Mouse (Mus musculus) thymus, postnatal 4 days (tissue): Measurements from ENCODE around the gene Maneal.

Experiments
- DNase-seq: peaks from one replicate; pipeline ENCODE4 v3.0.0; 2021

Maneal gene

DNA sequence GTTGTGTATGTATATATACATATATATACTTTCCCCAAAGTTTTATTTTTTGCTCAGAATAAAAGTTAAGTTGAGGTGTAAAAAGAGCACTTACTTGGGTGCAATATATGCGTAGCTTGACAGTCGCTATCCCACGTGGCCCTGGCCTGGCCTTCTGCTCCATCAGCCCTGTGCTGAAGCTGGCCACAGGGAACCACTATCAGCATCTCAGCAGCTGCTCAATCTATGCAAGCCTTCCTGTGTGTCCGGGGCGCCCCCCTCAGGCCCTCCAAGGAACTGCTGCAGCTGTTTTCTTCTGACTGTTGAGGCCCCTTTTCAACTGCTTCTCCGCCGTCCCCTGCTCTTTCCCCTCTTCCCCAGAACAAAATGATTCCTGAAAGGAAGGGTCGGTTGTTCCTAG is 14.4 kb downstream of the Maneal start:
- peak; percentile 89 for DNase-seq

DNA sequence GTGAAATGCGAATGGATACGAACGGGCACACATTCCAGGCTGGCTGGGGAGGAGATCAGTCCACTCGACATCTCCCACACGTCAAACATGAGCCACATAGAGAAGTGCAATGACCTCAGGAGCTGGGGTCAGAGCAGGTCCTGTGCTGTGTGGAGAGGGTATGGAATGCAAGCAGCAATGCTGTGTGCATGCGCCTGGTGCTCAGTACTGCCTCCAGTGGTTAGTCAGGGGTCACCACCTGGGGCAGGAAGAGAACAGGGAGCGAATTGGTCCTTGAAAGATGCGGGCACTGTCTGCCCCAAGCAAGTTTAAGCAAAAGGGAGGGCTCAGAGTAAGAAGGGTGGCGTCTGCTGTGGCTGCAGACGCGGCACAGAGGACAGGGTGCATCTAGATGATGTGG is 18.5 kb downstream of the Maneal start:
- peak; percentile 70 for DNase-seq

DNA sequence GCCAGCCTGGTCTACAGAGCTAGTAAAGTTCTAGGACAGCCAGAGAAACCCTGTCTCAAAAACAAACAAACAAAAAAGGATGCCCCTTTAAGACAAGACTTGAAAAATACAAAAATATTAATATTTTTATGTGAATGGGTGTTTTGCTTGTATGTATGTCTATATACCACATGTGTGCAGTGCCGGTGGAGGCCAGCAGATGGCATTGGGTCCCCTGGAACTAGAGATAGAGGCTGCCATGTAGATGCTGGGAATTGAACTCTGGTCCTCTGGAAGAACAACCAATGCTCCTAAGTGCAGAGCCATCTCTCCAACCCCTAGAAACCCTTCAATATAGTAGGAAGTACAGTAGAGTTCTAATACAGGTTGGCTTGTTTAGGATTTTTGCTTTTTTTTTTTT is 21.0 kb downstream of the Maneal start:
- peak; percentile 44 for DNase-seq

DNA sequence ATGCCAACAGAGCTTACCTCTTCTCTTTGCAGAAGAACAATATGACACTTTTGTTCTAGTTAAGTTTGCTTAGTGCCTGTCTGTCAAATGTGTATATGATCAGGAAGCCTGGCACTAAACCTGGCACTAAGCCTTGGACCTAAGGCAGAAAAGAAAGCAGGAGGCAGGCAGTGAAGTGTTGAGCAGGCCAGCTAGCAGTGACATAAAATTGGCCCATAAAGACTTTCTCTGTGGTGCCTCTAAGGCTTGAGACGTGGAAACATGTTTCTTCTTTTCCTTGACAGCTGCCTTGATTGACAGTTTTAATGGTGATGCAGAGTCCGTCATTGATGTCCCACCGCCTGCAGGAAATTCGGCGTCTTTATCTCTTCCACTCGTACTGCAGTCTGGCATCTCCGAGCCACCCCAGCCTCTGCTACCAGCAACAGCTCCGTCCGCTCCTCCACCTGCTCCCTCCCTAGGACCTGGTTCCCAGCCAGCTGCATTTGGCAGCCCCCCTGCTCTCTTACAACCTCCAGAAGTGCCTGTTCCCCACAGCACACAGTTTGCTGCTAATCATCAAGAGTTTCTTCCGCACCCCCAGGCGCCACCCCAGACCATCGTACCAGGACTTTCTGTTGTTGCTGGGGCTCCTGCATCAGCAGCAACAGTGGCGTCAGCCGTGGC is 23.8 kb downstream of the Maneal start:
- DNase-seq: no peak

DNA sequence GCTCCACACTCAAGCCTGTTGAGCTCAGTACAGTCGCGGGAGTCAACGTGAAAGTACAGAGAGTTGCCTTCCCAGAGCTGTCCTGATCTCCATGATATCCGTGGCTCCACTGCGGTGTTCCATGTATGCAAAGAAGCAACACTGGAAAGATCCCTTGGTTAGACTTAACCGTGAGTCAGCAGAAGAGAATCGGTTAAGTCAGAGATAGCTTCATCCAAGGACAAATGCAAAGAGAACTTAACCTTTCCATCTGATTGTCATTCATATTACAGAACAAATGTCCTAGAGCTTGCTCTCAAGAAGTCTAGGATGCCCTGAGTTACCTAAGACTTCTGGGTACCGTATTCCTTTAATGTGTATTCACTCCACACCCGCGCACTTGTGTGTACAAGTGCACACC is 29.2 kb downstream of the Maneal start:
- no peak for DNase-seq

DNA sequence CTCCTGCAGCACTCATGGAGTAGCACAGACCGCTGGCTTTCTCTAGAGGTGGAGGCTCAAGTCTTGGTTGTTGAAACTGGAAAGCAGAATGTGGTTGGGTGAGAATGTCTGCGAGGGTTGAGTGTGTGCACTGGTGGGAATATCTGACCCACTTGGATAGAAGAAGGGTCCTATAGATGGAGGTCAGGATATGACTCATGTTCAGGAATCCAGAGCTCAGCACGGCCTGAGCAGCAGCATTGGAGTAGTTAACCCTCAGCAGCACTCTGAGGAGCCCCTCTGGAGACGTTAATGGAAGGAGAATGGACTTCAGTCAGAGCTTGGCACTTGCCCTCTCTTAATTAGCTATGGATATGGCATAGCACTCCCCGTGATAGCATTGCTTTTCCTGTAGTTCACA is 32.3 kb downstream of the Maneal start:
- DNase-seq: no peak

DNA sequence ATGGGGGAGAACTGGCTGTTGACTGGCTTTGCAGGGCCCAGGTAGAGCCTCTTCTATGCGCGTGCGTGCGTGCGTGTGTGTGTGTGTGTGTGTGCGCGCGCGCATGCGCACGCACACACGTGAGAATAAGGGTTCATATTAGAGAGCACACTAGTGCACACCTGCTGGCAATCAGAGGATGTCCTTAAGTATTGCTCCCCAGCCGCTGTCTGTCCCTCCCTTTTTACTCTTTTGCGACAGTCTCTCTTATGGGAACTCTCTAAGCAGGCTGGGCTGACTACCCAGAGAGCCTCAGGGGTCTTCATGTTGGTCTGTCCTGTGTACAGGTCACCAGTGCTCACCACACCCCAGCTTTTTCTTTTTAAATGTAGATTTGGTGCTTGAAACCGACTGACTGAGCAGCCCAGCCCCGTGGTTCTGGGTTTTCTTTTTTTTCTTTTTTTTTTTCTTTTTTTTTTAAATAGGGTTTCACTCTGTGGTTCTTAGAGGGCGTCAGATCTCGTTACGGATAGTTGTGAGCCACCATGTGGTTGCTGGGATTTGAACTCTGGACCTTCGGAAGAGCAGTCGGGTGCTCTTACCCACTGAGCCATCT is 36.5 kb downstream of the Maneal start:
- DNase-seq: no peak

DNA sequence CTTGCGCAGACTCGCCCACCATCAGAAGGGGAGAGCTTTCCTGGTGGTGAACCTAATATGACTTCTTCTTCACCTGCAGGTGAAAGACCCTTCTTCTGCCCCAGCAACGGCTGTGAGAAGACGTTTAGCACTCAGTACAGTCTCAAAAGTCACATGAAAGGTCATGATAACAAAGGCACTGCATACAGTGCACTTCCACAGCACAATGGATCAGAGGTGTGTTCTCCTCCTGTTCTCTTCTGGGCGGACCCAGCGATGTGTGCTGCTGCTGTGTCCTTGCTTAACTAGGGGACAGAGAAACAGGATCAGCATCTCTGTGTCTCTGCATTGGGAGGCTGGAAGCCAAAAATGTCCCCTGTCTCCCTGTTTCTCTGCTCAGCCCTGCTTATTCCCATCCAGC is 37.0 kb downstream of the Maneal start:
- no peak for DNase-seq

DNA sequence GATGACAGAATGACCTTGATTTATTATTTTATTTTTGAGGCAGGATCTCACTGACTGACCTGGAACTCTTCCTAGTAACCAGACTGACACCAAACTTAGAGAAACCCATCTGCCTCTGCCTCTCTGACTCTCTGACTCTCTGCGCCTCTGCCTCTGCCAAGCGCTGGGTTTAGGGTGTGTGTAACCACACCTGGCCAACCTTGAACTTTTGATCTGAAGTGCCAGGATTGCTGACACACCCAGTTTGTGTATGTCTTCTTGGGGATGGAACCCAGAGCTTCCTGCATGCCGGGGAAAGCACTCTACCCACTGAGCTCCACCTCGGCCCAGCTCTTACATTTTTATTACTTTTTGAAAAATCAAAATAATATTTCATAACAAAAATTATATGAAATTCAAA is 43.1 kb downstream of the Maneal start:
- DNase-seq: no peak

DNA sequence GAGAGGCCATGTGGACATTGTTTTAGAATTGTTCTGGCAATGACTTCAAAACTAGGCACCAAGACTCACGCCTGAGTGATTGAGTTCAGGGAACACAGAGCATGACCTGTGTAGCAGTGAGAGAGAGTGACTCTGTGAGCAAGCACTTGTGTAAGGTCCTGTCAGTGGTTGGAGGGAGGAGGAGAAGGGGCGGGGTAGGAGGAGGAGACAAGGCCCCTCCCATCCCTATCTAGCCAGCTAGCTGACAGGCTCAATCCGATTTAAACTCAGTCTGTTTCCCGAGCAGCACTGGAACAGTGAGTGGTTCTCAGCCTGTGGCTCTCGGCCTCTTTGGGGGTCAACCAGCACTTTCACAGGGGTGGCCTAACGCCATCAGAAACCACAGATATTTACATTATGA is 44.2 kb downstream of the Maneal start:
- DNase-seq: no peak

DNA sequence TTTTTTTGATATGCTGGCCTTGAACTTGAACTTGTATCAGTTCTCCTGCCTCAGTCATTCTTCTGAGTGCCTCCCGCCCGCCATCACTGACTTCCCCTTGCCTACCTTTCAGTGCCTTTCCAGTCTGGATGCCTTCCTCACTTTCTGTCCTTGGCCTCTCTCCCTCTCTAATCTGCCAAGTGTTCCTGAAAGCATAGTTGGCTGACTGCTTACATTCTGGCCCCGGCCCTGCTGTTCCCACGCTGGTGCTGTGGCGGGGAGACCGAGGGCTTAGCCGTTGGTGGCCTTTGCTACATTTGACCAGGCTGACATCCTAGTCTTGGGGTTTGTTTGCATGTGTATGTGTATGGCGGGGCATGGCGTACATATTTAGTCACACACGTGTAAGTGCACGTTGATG is 46.1 kb downstream of the Maneal start:
- DNase-seq: no peak

DNA sequence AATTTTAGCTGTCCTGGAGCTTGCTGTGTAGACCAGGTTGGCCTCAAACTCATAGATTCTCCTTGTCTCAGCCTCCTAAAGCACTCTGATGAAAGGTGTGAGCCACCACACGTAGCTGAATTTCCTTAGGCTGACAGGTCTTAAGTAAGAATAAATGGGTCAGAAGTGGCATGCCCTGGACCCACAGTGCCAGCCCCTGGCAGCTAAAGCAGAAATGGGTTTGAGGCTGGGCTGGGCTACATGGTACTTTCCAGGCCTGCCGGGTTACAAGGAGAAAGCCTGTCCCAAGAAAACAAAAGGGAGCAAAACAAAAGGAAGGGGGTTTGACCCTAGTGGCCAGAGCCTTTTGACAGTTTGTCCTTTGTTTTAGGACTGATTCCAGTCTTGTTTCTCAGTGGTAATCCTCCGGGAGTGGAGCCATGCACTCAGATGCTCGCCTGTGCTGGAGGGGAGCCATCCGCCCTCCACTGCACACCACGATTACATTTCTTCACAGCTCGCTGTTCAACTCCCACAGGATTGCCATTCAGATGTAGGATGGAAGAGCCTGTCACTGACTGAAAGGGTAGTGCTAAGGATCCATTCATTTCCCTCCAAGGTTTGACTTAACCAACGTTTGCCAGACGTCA is 50.5 kb downstream of the Maneal start:
- no peak for DNase-seq

DNA sequence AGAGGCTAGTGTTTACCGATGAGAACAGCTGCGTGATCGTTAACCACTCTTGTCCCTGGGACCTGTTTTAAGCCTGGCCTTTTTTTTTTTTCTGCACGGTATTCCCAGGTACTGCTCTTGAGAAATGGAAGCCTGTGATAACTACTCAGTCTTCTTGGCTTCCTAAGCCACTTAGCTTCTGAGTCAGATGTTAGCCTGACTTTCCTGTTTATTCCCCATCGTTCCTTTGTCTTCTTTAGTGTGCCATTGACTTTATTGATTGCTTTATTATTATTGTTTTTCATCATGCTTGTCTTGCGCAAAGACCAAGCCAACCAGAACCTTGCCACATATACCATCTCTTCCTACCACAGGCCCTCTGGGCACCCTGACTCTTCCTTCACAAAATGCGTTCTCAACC is 51.9 kb downstream of the Maneal start:
- no peak for DNase-seq

DNA sequence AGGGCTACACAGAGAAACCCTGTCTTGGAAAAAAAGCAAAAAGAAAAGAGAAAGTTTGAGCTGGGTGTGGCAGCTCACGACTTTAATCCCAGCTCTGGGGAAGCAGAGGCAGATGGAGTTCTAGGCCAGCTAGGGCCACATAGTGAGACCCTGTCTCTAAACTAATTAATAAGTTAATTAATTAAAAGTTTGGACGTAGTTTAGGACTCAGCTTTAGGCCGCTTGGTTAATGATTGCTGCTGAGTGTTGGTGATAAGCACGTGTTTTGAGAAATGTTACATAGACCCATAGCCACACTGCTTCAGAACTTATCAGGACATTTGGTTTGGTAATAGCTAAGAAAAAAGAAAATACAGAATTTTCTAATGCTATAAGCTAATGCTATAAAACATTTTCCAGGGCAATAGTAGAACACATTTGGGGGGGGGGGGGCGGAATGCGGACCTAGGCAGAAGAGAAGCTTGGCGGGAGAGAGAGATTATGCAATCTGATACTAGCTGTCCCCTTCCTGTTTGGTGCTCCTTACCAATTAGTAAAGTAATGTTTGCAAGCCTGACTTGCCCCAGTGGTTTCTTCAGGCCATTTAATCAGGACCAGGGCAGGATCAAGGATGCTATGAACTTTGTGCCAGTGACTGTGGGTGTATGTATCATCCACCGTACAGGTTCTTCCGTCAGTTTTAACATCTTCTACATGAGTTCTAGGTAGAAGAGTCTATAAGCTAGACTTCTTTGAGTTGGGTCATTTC is 52.7 kb downstream of the Maneal start:
- DNase-seq: no peak

DNA sequence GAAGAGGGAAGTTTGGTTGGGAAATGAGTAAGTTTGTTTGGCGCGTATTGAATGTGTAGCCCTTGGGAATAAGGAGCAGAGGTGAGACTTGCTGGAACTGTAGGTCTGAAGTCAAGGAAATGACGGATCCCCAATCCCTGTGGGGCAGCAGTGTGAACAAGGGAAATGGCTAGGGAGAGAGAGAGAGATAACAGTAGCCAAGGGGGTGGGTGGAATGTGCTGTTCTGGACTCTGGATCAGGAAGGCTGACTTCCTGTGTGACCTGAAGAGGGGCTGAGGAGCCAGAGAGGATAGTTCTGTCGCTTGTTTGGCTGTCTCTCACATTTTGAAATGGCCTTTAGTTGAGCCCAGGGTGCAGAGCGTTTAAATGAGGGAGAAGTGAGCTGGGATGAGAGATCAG is 53.5 kb downstream of the Maneal start:
- no peak for DNase-seq
